Mouse (Mus musculus) erythroblast, embryonic 14.5 days (primary cell): ENCODE measurements around the gene Rrp1.

Experiments
- GATA1 ChIP-seq: IDR thresholded peaks from 2 replicates; pipeline ENCODE4 v1.6.1; 2012; ENCODE audit warnings: low read length, inconsistent platforms, mixed read lengths
- TAL1 ChIP-seq: IDR thresholded peaks from 3 replicates; pipeline ENCODE4 v1.6.1; 2012; ENCODE audit warnings: low read length, inconsistent platforms, mixed read lengths

GRCm38 (mm10) chr10:78458348-78459111, 45.7 kb upstream of the Rrp1 start:
- TF ChIP-seq GATA1: no peak
- TF ChIP-seq TAL1: no peak
